In genomic region chr11:7056121-7056520, GRCm38 (mm10) we compare ENCODE assay signal across 8 mouse cellular contexts. TPM values are rescaled to one million over a fixed set of nuclear protein-coding genes. Genes with fewer than 3 reads are reported as not detected.
DNase-seq lines count a peak whose midpoint lies in the region; ATAC-seq lines count a peak whose summit lies in the region.

No protein-coding gene starts in this region.

- no peak overlapping the region for H3K27ac ChIP-seq in kidney, embryonic 14.5 days (ENCODE audit: low read depth, low read length)
- no peak overlapping the region for H3K27ac ChIP-seq in embryonic facial prominence, embryonic 11.5 days (replicated peaks; ENCODE audit: low read depth, low read length)

- intact Hi-C loops in heart, postnatal 14 days (cut with DNase I), result loop anchor here (5.0 kb wide), 1 partner anchor 86 kb away; no protein-coding TSS in a partner anchor

- peaks cover 7% of the 10 kb centered on the region; the same call in 1 of the 2 replicates for H3K4me1 ChIP-seq in kidney, embryonic 14.5 days (ENCODE audit: control insufficient read depth, insufficient read depth, low read length)
- peaks cover 3% of the 10 kb centered on the region; the same call in 1 of the 2 replicates for H3K4me1 ChIP-seq in embryonic facial prominence, embryonic 11.5 days (ENCODE audit: control insufficient read depth, insufficient read depth, low read length)

- no peaks in the 10 kb centered on the region for H3K9me3 ChIP-seq in kidney, embryonic 14.5 days (ENCODE audit: control insufficient read depth, low read length)
- no peaks in the 10 kb centered on the region for H3K9me3 ChIP-seq in embryonic facial prominence, embryonic 11.5 days (replicated peaks; ENCODE audit: control insufficient read depth, low read length)

- H3K4me2 ChIP-seq in kidney, embryonic 14.5 days (replicated peaks; ENCODE audit: low read depth, low read length), result no peak overlapping the region
- no peak overlapping the region for H3K4me2 ChIP-seq in embryonic facial prominence, embryonic 11.5 days (ENCODE audit: low read depth, low read length)

- 22% methylated on average over 11 of the region's 11 CpGs for WGBS in kidney, embryonic 14.5 days
- 6% methylated on average over 11 of the region's 11 CpGs for WGBS in embryonic facial prominence, embryonic 11.5 days

- H3K4me3 ChIP-seq in kidney, embryonic 14.5 days (ENCODE audit: low read length), result no peak overlapping the region
- H3K4me3 ChIP-seq in embryonic facial prominence, embryonic 11.5 days (ENCODE audit: low read depth, low read length), result no peak overlapping the region

- peak; percentile 28; the same call in 1 of the 2 replicates for ATAC-seq in kidney, embryonic 14.5 days (ENCODE audit: low FRiP score, low TSS enrichment)
- no peak for ATAC-seq in embryonic facial prominence, embryonic 11.5 days (replicated peaks; ENCODE audit: insufficient number of reproducible peaks, low FRiP score, low TSS enrichment, low read depth)

- no peaks in the 10 kb centered on the region for H3K36me3 ChIP-seq in kidney, embryonic 14.5 days (ENCODE audit: control insufficient read depth, insufficient read depth, low read length)
- H3K36me3 ChIP-seq in embryonic facial prominence, embryonic 11.5 days (replicated peaks; ENCODE audit: control insufficient read depth, insufficient read depth, low read depth, low read length), result no peaks in the 10 kb centered on the region

- no peak for DNase-seq in kidney, postnatal 36 days
- peak; percentile 42 for DNase-seq in embryonic facial prominence, embryonic 11.5 days (ENCODE audit: low spot score)
- peak; percentile 15 to 36 for DNase-seq in heart, postnatal 14 days
- DNase-seq in retina, embryonic 14.5 days (ENCODE audit: low spot score), result peak; percentile 73
- no peak for DNase-seq in frontal cortex, adult 2 months (ENCODE audit: extremely low spot score in 1 of 2, low spot score in 1 of 2)
- DNase-seq in kidney, postnatal 14 days, result no peak
- no peak for DNase-seq in layer of hippocampus, adult 8-10 months (ENCODE audit: low spot score in 2 of 2)

- no peak overlapping the region for H3K9ac ChIP-seq in kidney, embryonic 14.5 days (ENCODE audit: low read depth, low read length)
- H3K9ac ChIP-seq in embryonic facial prominence, embryonic 11.5 days (replicated peaks; ENCODE audit: low read length), result no peak overlapping the region

- peaks cover 17% of the 10 kb centered on the region for H3K27me3 ChIP-seq in kidney, embryonic 14.5 days (ENCODE audit: control insufficient read depth, insufficient read depth, low read length)
- peaks cover 14% of the 10 kb centered on the region for H3K27me3 ChIP-seq in embryonic facial prominence, embryonic 11.5 days (ENCODE audit: control insufficient read depth, insufficient read depth, low read length)

RNA-seq across cellular contexts. Expression of gene Adcy1, which starts 7.2 kb away (rescaled TPM):
- 1.2 and 2.3 TPM in 2 replicates for polyA plus RNA-seq in kidney, embryonic 14.5 days (2014; fragmentation: Nextera tagmentation; extraction: Ambion mirVana)
- 1.3 and 1.4 TPM in 2 replicates for polyA plus RNA-seq in embryonic facial prominence, embryonic 11.5 days (2014; fragmentation: Nextera tagmentation; extraction: Ambion mirVana)
- 1 to 10 TPM; 1.0 to 1.7 TPM for total RNA-seq in heart, postnatal 14 days (2021)
- polyA plus RNA-seq in frontal cortex, adult 2 months (2012; rRNA removed), result 93.6 and 108 TPM in 2 replicates
- 100 to 1,000 TPM; 290 to 360 (median 312) TPM for total RNA-seq in layer of hippocampus, adult 8-10 months (2022)

Comparison
In these comparisons a context has a peak if more than half of its experiments do, and no peak if none do; other contexts are left out.
1. DNase-seq: peak in embryonic facial prominence, embryonic 11.5 days (single experiment), heart, postnatal 14 days (2 of 2) and retina, embryonic 14.5 days (single experiment); none in kidney, postnatal 36 days (0 of 2), frontal cortex, adult 2 months (0 of 2), kidney, postnatal 14 days (single experiment) and layer of hippocampus, adult 8-10 months (0 of 2).
2. RNA of gene Adcy1, which starts 7.2 kb away (polyA plus RNA-seq): 93.6 to 108 TPM in frontal cortex, adult 2 months; 1.2 to 2.3 TPM in kidney, embryonic 14.5 days and 1.3 to 1.4 TPM in embryonic facial prominence, embryonic 11.5 days; every median in the first group is over 10 times any median in the second.